Comparison of ENCODE assay signal across 13 mouse cellular contexts in genomic region chr4:140187404-140188145, GRCm38 (mm10). TPM values are rescaled to one million over a fixed set of nuclear protein-coding genes. Genes with fewer than 3 reads are reported as not detected.
DNase-seq lines count a peak whose midpoint lies in the region; ATAC-seq lines count a peak whose summit lies in the region.
"Had no signal": no experiment of that assay in that cellular context is flagged by ENCODE, and none has a peak within 500 bp of the region (broad histone marks: within the 10 kb centered on the region; RNA-seq: fewer than 3 reads in every experiment).

No protein-coding gene starts in this region.

- intact Hi-C loops in heart, postnatal 14 days (cut with DNase I): no loop called here

- H3K27me3 ChIP-seq in heart, embryonic 10.5 days (ENCODE audit: insufficient read depth, poor library complexity, severe bottlenecking): peaks cover 60% of the 10 kb centered on the region
- H3K27me3 ChIP-seq in forebrain, embryonic 13.5 days: no peaks in the 10 kb centered on the region
- no peaks in the 10 kb centered on the region for H3K27me3 ChIP-seq in liver, embryonic 11.5 days (replicated peaks; ENCODE audit: control insufficient read depth, insufficient read depth, low read length)

- 0 out of 2 replicates have a peak overlapping the region, but pooled peaks have one; percentile 23 for H3K4me3 ChIP-seq in heart, embryonic 10.5 days
- H3K4me3 ChIP-seq in forebrain, embryonic 13.5 days: no peak overlapping the region
- peak overlapping the region; percentile 5; the same call in 1 of the 2 replicates for H3K4me3 ChIP-seq in liver, embryonic 11.5 days (ENCODE audit: low read depth, low read length)
- H3K4me3 ChIP-seq: erythroblast, embryonic 14.5 days; limb, embryonic 15.5 days had no signal

- WGBS in heart, embryonic 10.5 days: 69% methylated on average over 8 of the region's 8 CpGs
- WGBS in forebrain, embryonic 13.5 days: 64% methylated on average over 8 of the region's 8 CpGs
- 71% methylated on average over 8 of the region's 8 CpGs for WGBS in liver, embryonic 11.5 days

- peaks cover 28% of the 10 kb centered on the region for H3K4me1 ChIP-seq in heart, embryonic 10.5 days
- peaks cover 50% of the 10 kb centered on the region for H3K4me1 ChIP-seq in forebrain, embryonic 13.5 days
- peaks cover 6% of the 10 kb centered on the region for H3K4me1 ChIP-seq in liver, embryonic 11.5 days (replicated peaks; ENCODE audit: control insufficient read depth, insufficient read depth, low read length)
- H3K4me1 ChIP-seq: limb, embryonic 15.5 days had no signal

- H3K9me3 ChIP-seq in heart, embryonic 10.5 days: no peaks in the 10 kb centered on the region
- H3K9me3 ChIP-seq in forebrain, embryonic 13.5 days (replicated peaks): no peaks in the 10 kb centered on the region
- H3K9me3 ChIP-seq in liver, embryonic 11.5 days (ENCODE audit: control insufficient read depth, low read length): no peaks in the 10 kb centered on the region
- H3K9me3 ChIP-seq: limb, embryonic 15.5 days had no signal

- H3K9ac ChIP-seq in forebrain, embryonic 13.5 days: no peak overlapping the region
- no peak overlapping the region for H3K9ac ChIP-seq in liver, embryonic 11.5 days (ENCODE audit: low read depth, low read length)
- H3K9ac ChIP-seq: limb, embryonic 15.5 days had no signal

- no peaks in the 10 kb centered on the region for H3K36me3 ChIP-seq in heart, embryonic 10.5 days
- H3K36me3 ChIP-seq in forebrain, embryonic 13.5 days (ENCODE audit: poor library complexity, severe bottlenecking): no peaks in the 10 kb centered on the region
- no peaks in the 10 kb centered on the region for H3K36me3 ChIP-seq in liver, embryonic 11.5 days (ENCODE audit: control insufficient read depth, insufficient read depth, low read length)
- H3K36me3 ChIP-seq: limb, embryonic 15.5 days had no signal

- no peak overlapping the region for H3K4me2 ChIP-seq in forebrain, embryonic 13.5 days
- peak overlapping the region; percentile 47 for H3K4me2 ChIP-seq in liver, embryonic 11.5 days
- H3K4me2 ChIP-seq: limb, embryonic 15.5 days had no signal

- peak; percentile 68 for ATAC-seq in forebrain, embryonic 13.5 days
- peak; percentile 65 for ATAC-seq in liver, embryonic 11.5 days (replicated peaks; ENCODE audit: low FRiP score)
- no peak for ATAC-seq in activated CD4-positive, CD25-positive, alpha-beta regulatory T cell, adult 4 months

- peak overlapping the region; percentile 70 for H3K27ac ChIP-seq in heart, embryonic 10.5 days
- H3K27ac ChIP-seq in forebrain, embryonic 13.5 days: peak overlapping the region; percentile 68
- H3K27ac ChIP-seq in liver, embryonic 11.5 days (ENCODE audit: low read depth, low read length): no peak overlapping the region; the same call in 1 of the 2 replicates
- H3K27ac ChIP-seq: limb, embryonic 15.5 days had no signal

- DNase-seq in heart, embryonic 10.5 days (ENCODE audit: low spot score): peak; percentile 82
- no peak for DNase-seq in heart, postnatal 14 days
- no peak for DNase-seq in liver, embryonic 11.5 days (ENCODE audit: low spot score)
- peak; percentile 58 for DNase-seq in retina, embryonic 14.5 days (ENCODE audit: low spot score)
- no peak for DNase-seq in Muller cell, postnatal 12 days (ENCODE audit: inconsistent ontology term)
- DNase-seq in kidney, adult 8-10 months: no peak
- DNase-seq: gastrocnemius, postnatal 25 days; heart, postnatal 36 days had no signal

RNA-seq across cellular contexts. Expression of gene Igsf21, which starts 59.0 kb away (rescaled TPM):
- 0.16 and 0.68 TPM in 2 replicates for polyA plus RNA-seq in heart, embryonic 10.5 days (2016; fragmentation: Nextera tagmentation; extraction: Ambion mirVana)
- under 1 TPM in 1 of 2 experiments, not detected in 1; 0.31 TPM for total RNA-seq in heart, postnatal 14 days (2021)
- polyA plus RNA-seq in forebrain, embryonic 13.5 days (2015; fragmentation: Nextera tagmentation; extraction: Ambion mirVana): 28.6 and 29.4 TPM in 2 replicates
- polyA plus RNA-seq in liver, embryonic 11.5 days (2014; fragmentation: Nextera tagmentation; extraction: Ambion mirVana): 0.32 and 0.44 TPM in 2 replicates
- polyA plus RNA-seq in activated CD4-positive, CD25-positive, alpha-beta regulatory T cell, adult 4 months (2017; shearing (Covaris generic)): not detected
- total RNA-seq: megakaryocyte, adult 5-6 weeks had no signal

Comparison
In these comparisons a context has a peak if more than half of its experiments do, and no peak if none do; other contexts are left out.
1. DNase-seq: peak in heart, embryonic 10.5 days (single experiment) and retina, embryonic 14.5 days (single experiment); none in heart, postnatal 14 days (0 of 2), liver, embryonic 11.5 days (single experiment), Muller cell, postnatal 12 days (single experiment) and kidney, adult 8-10 months (0 of 2).
2. RNA of gene Igsf21, which starts 59.0 kb away (polyA plus RNA-seq): 28.6 to 29.4 TPM in forebrain, embryonic 13.5 days; 0.16 to 0.68 TPM in heart, embryonic 10.5 days, 0.32 to 0.44 TPM in liver, embryonic 11.5 days and not detected in activated CD4-positive, CD25-positive, alpha-beta regulatory T cell, adult 4 months; every median in the first group is over 10 times any median in the second.